Mouse (Mus musculus) ES-Bruce4 (cell line): Measurements from ENCODE around the gene Cd33. TPM values are rescaled to one million over a fixed set of nuclear protein-coding genes. Genes with fewer than 3 reads are reported as not detected.

Source experiments
- H3K27ac ChIP-seq: 2 replicates; pipeline ENCODE4 v1.5.1; 2012; ENCODE audit warnings: low read length, inconsistent platforms; ENCODE audit not compliant: insufficient read depth
- H3K27me3 ChIP-seq: 2 replicates; pipeline ENCODE4 v1.6.1; 2012; ENCODE audit warnings: mild to moderate bottlenecking, low read length, inconsistent platforms; ENCODE audit not compliant: control insufficient read depth, poor library complexity, insufficient read depth, severe bottlenecking
- H3K36me3 ChIP-seq: 2 replicates; pipeline ENCODE4 v1.6.1; 2012; ENCODE audit warnings: inconsistent platforms, mild to moderate bottlenecking, low read length, moderate library complexity; ENCODE audit not compliant: control insufficient read depth, poor library complexity, insufficient read depth, severe bottlenecking
- H3K4me1 ChIP-seq: one replicate; pipeline ENCODE4 v1.8.1; 2011; ENCODE audit warnings: low read length; ENCODE audit not compliant: control insufficient read depth, insufficient read depth
- H3K4me3 ChIP-seq: 2 replicates; pipeline ENCODE4 v1.5.1; 2011; ENCODE audit warnings: low read depth, mild to moderate bottlenecking, low read length
- H3K9ac ChIP-seq: 2 replicates; pipeline ENCODE4 v1.6.1; 2012; ENCODE audit warnings: low read depth, mild to moderate bottlenecking, inconsistent platforms; ENCODE audit not compliant: poor library complexity, severe bottlenecking
- H3K9me3 ChIP-seq: replicated peaks from 2 replicates; pipeline ENCODE4 v1.6.1; 2012; ENCODE audit warnings: mild to moderate bottlenecking, low read length, inconsistent platforms; ENCODE audit not compliant: control insufficient read depth, poor library complexity, insufficient read depth, severe bottlenecking
- CTCF ChIP-seq: IDR thresholded peaks from one replicate; pipeline ENCODE4 v1.8.1; 2011; ENCODE audit warnings: low read depth, low read length
- EP300 ChIP-seq: IDR thresholded peaks from 2 replicates; pipeline ENCODE4 v1.6.1; 2011; ENCODE audit warnings: low read depth, low read length; ENCODE audit not compliant: insufficient read depth
- POLR2A ChIP-seq: IDR thresholded peaks from one replicate; pipeline ENCODE4 v1.8.1; 2011; ENCODE audit warnings: low read length; ENCODE audit not compliant: insufficient read depth
- polyA plus RNA-seq: library from polyadenylated mRNA; stranded (reverse); fragments of >200 nt; gene quantifications from 2 replicates; pipeline ENCODE4 v1.2.4, GENCODE M21; 2011; ENCODE audit warnings: low read depth; ENCODE audit not compliant: missing spikeins, insufficient read depth, insufficient read length

Cd33 gene
- polyA plus RNA-seq, 1 experiment: not detected

GRCm38 (mm10) chr7:43482090-43482716, 62.0 kb downstream of the Cd33 start:
- no peaks in the 10 kb centered on the region for H3K27me3 ChIP-seq
- no peaks in the 10 kb centered on the region for H3K4me1 ChIP-seq
- TF ChIP-seq POLR2A (no peak), CTCF (no peak), EP300 (no peak)
- no peak overlapping the region for H3K27ac ChIP-seq
- no peak overlapping the region for H3K9ac ChIP-seq
- H3K4me3 ChIP-seq: no peak overlapping the region
- no peaks in the 10 kb centered on the region for H3K9me3 ChIP-seq
- no peaks in the 10 kb centered on the region for H3K36me3 ChIP-seq

GRCm38 (mm10) chr7:43481191-43481590, 63.0 kb downstream of the Cd33 start:
- Histone ChIP-seq H3K27ac (no peak overlapping the region), H3K27me3 (0 out of 2 replicates have a peak, but pooled peaks cover 2% of the 10 kb centered on the region), H3K4me3 (no peak overlapping the region), H3K9ac (no peak overlapping the region), H3K4me1 (no peaks in the 10 kb centered on the region), H3K36me3 (no peaks in the 10 kb centered on the region), H3K9me3 (no peaks in the 10 kb centered on the region)
- TF ChIP-seq EP300 (no peak), CTCF (no peak), POLR2A (no peak)

GRCm38 (mm10) chr7:43476376-43476775, 67.9 kb downstream of the Cd33 start:
- Histone ChIP-seq H3K9me3 (no peaks in the 10 kb centered on the region), H3K27me3 (0 out of 2 replicates have a peak, but pooled peaks cover 2% of the 10 kb centered on the region), H3K9ac (no peak overlapping the region), H3K4me1 (no peaks in the 10 kb centered on the region), H3K36me3 (no peaks in the 10 kb centered on the region), H3K4me3 (peak overlapping the region; percentile 37), H3K27ac (no peak overlapping the region)
- TF ChIP-seq POLR2A (no peak), EP300 (no peak), CTCF (no peak)

GRCm38 (mm10) chr7:43475706-43476105, 68.5 kb downstream of the Cd33 start:
- Histone ChIP-seq H3K9me3 (no peaks in the 10 kb centered on the region), H3K4me3 (peak overlapping the region; percentile 23), H3K27ac (no peak overlapping the region), H3K9ac (no peak overlapping the region), H3K4me1 (no peaks in the 10 kb centered on the region), H3K36me3 (no peaks in the 10 kb centered on the region), H3K27me3 (0 out of 2 replicates have a peak, but pooled peaks cover 2% of the 10 kb centered on the region)
- peak; percentile 74 for TF ChIP-seq CTCF
- TF ChIP-seq POLR2A: no peak

Other genes with a start within 250 kb of the Cd33 start
- 19.4 and 20.1 TPM in 2 replicates for gene Zfp715, start 231.1 kb downstream of the Cd33 start, polyA plus RNA-seq
- 0.93 and 1.3 TPM in 2 replicates for gene Siglecf, start 193.1 kb downstream of the Cd33 start, polyA plus RNA-seq
- gene Siglecg, start 136.2 kb downstream of the Cd33 start, polyA plus RNA-seq: 0.24 TPM in 1 of 2 replicates, not detected in the other
- 0.27 and 0.41 TPM in 2 replicates for gene Lim2, start 116.8 kb downstream of the Cd33 start, polyA plus RNA-seq
- gene Nkg7, start 107.4 kb downstream of the Cd33 start, polyA plus RNA-seq: not detected in 2 replicates
- not detected in 2 replicates for gene Cldnd2, start 103.6 kb downstream of the Cd33 start, polyA plus RNA-seq
- gene Etfb, start 100.3 kb downstream of the Cd33 start, polyA plus RNA-seq: 63.3 and 68.3 TPM in 2 replicates
- gene Gm45233, start 100.3 kb downstream of the Cd33 start, polyA plus RNA-seq: not detected in 2 replicates
- 1.9 and 2.8 TPM in 2 replicates for gene Vsig10l, start 81.3 kb downstream of the Cd33 start, polyA plus RNA-seq
- 4.6 and 5.0 TPM in 2 replicates for gene Iglon5, start 54.4 kb downstream of the Cd33 start, polyA plus RNA-seq
- not detected in 2 replicates for gene 4931406B18Rik, start 38.5 kb downstream of the Cd33 start, polyA plus RNA-seq
- 1.7 and 2.2 TPM in 2 replicates for gene Zfp658, start 17.8 kb upstream of the Cd33 start, polyA plus RNA-seq
- gene Zfp719, start 35.2 kb upstream of the Cd33 start, polyA plus RNA-seq: 6.9 and 9.4 TPM in 2 replicates
- 3.1 and 3.4 TPM in 2 replicates for gene Zfp819, start 62.7 kb upstream of the Cd33 start, polyA plus RNA-seq
- gene Ceacam18, start 90.3 kb upstream of the Cd33 start, polyA plus RNA-seq: not detected in 2 replicates
- 0.64 TPM in 1 of 2 replicates, not detected in the other for gene Siglece, start 115.7 kb upstream of the Cd33 start, polyA plus RNA-seq
- 6.2 and 7.6 TPM in 2 replicates for gene Ctu1, start 127.6 kb upstream of the Cd33 start, polyA plus RNA-seq
- not detected in 2 replicates for gene Klk14, start 146.0 kb upstream of the Cd33 start, polyA plus RNA-seq
- 1.8 TPM in 1 of 2 replicates, not detected in the other for gene Klk13, start 168.1 kb upstream of the Cd33 start, polyA plus RNA-seq
- not detected in 2 replicates for gene Klk12, start 224.5 kb upstream of the Cd33 start, polyA plus RNA-seq
- gene Klk11, start 230.2 kb upstream of the Cd33 start, polyA plus RNA-seq: not detected in 2 replicates
- gene Klk10, start 236.6 kb upstream of the Cd33 start, polyA plus RNA-seq: 1.2 and 2.1 TPM in 2 replicates
- not detected in 2 replicates for gene Klk9, start 247.5 kb upstream of the Cd33 start, polyA plus RNA-seq